Mouse (Mus musculus) heart, adult 2 months (tissue): ENCODE results near the gene Mfn2.

Experiments used
- CTCF ChIP-seq: fragments of 200-600 bp; IDR thresholded peaks from 2 replicates; pipeline ENCODE4 v1.8.1; 2022; ENCODE audit warnings: antibody characterized with exemption, mild to moderate bottlenecking, moderate library complexity
- EP300 ChIP-seq: fragments of 200-500 bp; IDR thresholded peaks from 2 replicates; pipeline ENCODE4 v1.6.1; 2011; ENCODE audit warnings: low read depth, low read length, control low read depth; ENCODE audit not compliant: insufficient read depth
- POLR2A ChIP-seq: fragments of 200-500 bp; IDR thresholded peaks from 2 replicates; pipeline ENCODE4 v1.6.1; 2011; ENCODE audit warnings: mild to moderate bottlenecking, low read depth, low read length, control low read depth; ENCODE audit not compliant: insufficient read depth

- TF ChIP-seq POLR2A (peak; percentile 56; the same call in 1 of the 2 replicates), CTCF (no peak), EP300 (no peak)
Measured at GRCm38 (mm10) chr4:147847614-147848583, 56.6 kb downstream of the Mfn2 start, which contains the start of gene Zfp933.
